Mouse (Mus musculus) bone marrow, adult 2 months (tissue): Measurements from ENCODE around the gene Ccdc9b. TPM values are rescaled to one million over a fixed set of nuclear protein-coding genes. Genes with fewer than 3 reads are reported as not detected.

Experiments used
- H3K27ac ChIP-seq: fragments of 200-500 bp; 2 replicates; pipeline ENCODE4 v1.5.1; 2012; ENCODE audit warnings: low read depth, mild to moderate bottlenecking, control low read depth, inconsistent platforms, low read length; ENCODE audit not compliant: control insufficient read depth, poor library complexity, insufficient read depth
- H3K4me1 ChIP-seq: fragments of 200-500 bp; 2 replicates; pipeline ENCODE4 v1.6.1; 2011; ENCODE audit warnings: low read length; ENCODE audit not compliant: control insufficient read depth, insufficient read depth
- H3K4me3 ChIP-seq: fragments of 200-500 bp; replicated peaks from 2 replicates; pipeline ENCODE3; 2011; ENCODE audit warnings: mild to moderate bottlenecking, low read depth, low read length, control low read depth; ENCODE audit not compliant: control insufficient read depth
- CTCF ChIP-seq: fragments of 200-500 bp; IDR thresholded peaks from 2 replicates; pipeline ENCODE4 v1.5.1; 2011; ENCODE audit warnings: low read length, control low read depth; ENCODE audit not compliant: control insufficient read depth, insufficient read depth
- POLR2A ChIP-seq: fragments of 200-500 bp; IDR thresholded peaks from 2 replicates; pipeline ENCODE4 v1.6.1; 2011; ENCODE audit warnings: low read depth, mild to moderate bottlenecking, control low read depth, low read length, borderline replicate concordance; ENCODE audit not compliant: control insufficient read depth
- WGBS: fragments of 180-500 bp; shearing (Covaris S2); methylation state at CpG from one replicate; pipeline ENCODE4 v1.1.7; 2018; 5-methylcytosine and 5-hydroxymethylcytosine counted together
- polyA plus RNA-seq: library from polyadenylated mRNA; stranded (reverse); fragments of >200 nt; gene quantifications from 2 replicates; pipeline ENCODE4 v1.2.4, GENCODE M21; 2011; ENCODE audit warnings: low replicate concordance; ENCODE audit not compliant: missing spikeins, insufficient read depth, insufficient read length

Ccdc9b gene
- polyA plus RNA-seq, 1 experiment = 3.5 TPM

DNA sequence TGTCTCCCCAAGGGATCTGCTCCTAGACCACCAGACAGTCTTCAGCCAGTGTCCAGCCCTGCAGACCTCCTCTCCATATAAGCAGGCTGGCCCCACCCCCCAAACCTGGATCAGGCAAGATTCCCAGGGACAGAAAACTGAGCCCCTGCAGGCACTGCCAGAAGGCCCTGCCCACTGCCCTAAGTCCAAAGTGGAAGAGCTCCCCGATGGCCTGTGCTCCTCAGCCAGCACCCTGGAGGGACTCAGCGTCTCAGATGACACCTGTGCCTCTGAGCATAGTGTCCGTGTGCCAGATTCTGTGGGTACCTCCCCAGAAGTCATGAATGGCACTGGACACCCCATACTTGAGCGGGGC lies 29.8 kb upstream of the Ccdc9b start:
- Histone ChIP-seq H3K4me1 (peaks cover 2% of the 10 kb centered on the region; the same call in 1 of the 2 replicates), H3K4me3 (no peak overlapping the region), H3K27ac (no peak overlapping the region)
- 84% methylated on average over 4 of the region's 4 CpGs for WGBS
- no peak for TF ChIP-seq POLR2A

DNA sequence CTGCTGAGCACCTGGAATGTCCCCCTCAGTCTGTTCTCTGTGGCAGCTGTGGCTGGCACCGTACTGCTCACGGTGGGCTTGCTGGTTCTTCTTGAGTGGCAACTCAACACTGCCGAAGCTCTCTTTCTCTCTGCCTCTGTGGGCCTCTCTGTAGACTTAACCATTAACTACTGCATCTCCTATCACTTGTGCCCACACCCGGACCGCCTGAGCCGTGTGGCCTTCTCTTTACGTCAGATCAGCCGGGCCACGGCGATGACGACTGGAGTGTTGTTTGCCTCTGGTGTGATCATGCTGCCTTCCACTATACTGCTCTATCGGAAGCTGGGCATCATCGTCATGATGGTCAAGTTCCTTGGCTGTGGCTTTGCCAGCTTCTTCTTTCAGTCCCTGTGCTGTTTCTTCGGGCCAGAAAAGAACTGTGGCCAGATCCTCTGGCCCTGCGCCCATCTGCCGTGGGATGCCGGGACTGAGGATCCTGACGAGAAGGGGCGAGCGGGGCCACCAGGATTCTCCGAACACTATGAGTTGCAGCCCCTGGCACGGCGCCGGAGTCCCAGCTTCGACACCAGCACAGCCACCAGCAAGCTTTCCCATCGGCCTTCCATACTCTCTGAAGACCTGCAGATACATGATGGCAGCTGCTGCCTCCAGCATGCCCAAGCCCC lies 29.3 kb upstream of the Ccdc9b start:
- Histone ChIP-seq H3K4me1 (peaks cover 2% of the 10 kb centered on the region; the same call in 1 of the 2 replicates), H3K27ac (no peak overlapping the region), H3K4me3 (no peak overlapping the region)
- WGBS = 93% methylated on average over 26 of the region's 26 CpGs
- TF ChIP-seq POLR2A = no peak
- no peak for TF ChIP-seq CTCF

DNA sequence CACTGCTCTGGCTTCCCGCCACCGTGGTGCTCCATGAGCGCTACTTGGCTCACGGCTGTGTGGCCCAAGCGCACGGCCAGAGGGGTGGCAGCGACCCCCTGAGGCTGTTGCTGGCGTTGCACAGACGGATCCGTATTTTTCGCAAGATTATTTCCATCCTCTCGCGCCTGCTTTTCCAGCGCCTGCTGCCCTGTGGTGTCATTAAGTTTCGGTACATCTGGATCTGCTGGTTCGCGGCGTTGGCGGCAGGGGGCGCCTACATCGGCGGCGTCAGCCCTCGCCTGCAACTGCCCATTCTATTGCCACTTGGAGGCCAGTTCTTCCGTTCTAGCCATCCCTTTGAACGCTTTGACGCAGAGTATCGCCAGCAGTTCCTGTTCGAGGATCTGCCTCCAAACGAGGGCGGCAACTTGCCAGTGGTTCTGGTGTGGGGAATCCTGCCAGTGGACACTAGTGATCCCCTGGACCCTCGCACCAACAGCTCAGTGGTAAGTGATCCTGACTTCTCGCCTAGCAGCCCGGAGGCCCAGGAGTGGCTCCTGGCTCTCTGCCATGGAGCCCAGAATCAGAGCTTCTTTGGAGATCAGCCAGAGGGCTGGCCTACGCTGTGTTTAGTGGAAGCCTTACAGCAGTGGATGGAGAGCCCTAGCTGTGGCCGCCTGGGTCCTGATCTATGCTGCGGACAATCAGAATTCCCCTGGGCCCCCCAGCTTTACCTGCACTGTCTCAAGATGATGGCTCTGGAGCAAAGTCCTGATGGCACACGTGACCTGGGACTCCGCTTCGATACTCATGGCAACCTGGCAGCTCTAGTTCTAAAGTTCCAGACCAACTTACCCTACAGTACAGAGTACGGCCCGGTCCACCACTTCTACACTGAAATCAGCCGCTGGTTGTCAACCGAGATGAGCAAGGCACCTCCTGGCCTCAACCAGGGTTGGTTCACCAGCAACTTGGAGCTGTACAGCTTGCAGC lies 28.4 kb upstream of the Ccdc9b start:
- Histone ChIP-seq H3K4me3 (no peak overlapping the region), H3K4me1 (peaks cover 2% of the 10 kb centered on the region; the same call in 1 of the 2 replicates), H3K27ac (no peak overlapping the region; the same call in 1 of the 2 replicates)
- TF ChIP-seq POLR2A (no peak), CTCF (peak; percentile 62; the same call in 1 of the 2 replicates)
- WGBS = 37% methylated on average over 44 of the region's 44 CpGs

DNA sequence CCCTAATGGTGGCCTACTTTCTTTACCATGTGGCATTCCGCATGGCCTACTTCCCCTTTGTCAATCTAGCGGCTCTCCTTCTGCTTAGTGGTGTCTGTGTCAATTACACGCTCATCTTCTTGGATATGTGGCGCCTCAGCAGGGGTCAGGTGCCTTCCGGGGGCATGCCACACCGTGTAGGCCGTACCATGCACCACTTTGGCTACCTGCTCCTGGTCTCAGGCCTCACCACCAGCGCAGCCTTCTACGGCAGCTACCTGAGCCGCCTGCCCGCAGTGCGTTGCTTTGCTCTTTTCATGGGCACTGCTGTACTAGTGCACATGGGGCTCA lies 27.7 kb upstream of the Ccdc9b start:
- no peak overlapping the region for H3K4me3 ChIP-seq
- no peak for TF ChIP-seq CTCF
- no peak for TF ChIP-seq POLR2A
- no peak overlapping the region for H3K27ac ChIP-seq
- 76% methylated on average over 12 of the region's 12 CpGs for WGBS
- H3K4me1 ChIP-seq = peaks cover 2% of the 10 kb centered on the region; the same call in 1 of the 2 replicates

DNA sequence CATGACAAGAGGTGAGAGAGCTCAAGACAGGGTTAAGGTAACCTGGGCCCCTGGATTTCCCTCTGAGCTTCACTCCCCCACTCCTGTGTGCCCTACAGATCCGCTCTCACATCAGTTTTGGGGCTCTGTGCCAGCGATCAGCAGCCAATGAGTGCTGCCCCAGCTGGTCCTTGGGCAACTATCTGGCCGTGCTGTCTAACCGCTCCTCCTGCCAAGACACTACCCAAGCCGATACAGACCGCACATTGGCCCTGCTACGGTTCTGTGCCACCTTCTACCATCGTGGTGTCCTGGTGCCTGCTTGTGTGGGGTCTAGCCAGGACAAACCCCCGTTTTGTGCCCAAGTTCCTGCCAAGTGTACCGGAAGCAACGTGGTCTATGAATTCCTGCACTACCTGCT lies 27.0 kb upstream of the Ccdc9b start:
- 74% methylated on average over 11 of the region's 11 CpGs for WGBS
- Histone ChIP-seq H3K4me1 (peaks cover 2% of the 10 kb centered on the region; the same call in 1 of the 2 replicates), H3K4me3 (no peak overlapping the region), H3K27ac (no peak overlapping the region)
- TF ChIP-seq CTCF (no peak), POLR2A (no peak)

- peaks cover 2% of the 10 kb centered on the region; the same call in 1 of the 2 replicates for H3K4me1 ChIP-seq
- H3K27ac ChIP-seq = no peak overlapping the region
- no peak for TF ChIP-seq POLR2A
- TF ChIP-seq CTCF = no peak
- 61% methylated on average over 5 of the region's 5 CpGs for WGBS
- no peak overlapping the region for H3K4me3 ChIP-seq
These were observed 24.1 kb upstream of the Ccdc9b start for GRCm38 (mm10) chr2:118786525-118786924.

DNA sequence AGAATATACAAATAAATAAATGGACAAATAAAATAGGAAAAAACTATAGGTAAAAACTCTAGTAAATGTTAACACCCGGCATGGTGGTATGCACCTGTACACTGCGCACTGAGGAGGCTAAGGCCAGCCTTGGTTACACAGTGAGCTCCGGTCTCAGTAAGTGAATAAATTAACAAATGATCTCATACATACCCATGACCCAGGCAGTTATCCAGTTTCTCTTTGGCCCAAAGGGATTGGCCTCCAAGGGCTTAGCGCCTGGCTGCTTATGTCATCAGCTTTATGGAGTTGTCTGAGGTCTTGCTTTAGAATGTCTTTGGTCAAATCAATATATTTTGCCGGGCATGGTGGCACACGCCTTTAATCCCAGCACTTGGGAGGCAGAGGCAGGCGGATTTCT lies 21.2 kb upstream of the Ccdc9b start:
- WGBS = 84% methylated on average over 7 of the region's 7 CpGs
- no peak for TF ChIP-seq CTCF
- no peak for TF ChIP-seq POLR2A
- no peaks in the 10 kb centered on the region; the same call in 1 of the 2 replicates for H3K4me1 ChIP-seq
- H3K4me3 ChIP-seq = no peak overlapping the region
- no peak overlapping the region for H3K27ac ChIP-seq

GRCm38 (mm10) chr2:118783093-118783492 lies 20.6 kb upstream of the Ccdc9b start:
- Histone ChIP-seq H3K4me3 (no peak overlapping the region), H3K4me1 (no peaks in the 10 kb centered on the region; the same call in 1 of the 2 replicates), H3K27ac (no peak overlapping the region)
- 34% methylated on average over 5 of the region's 5 CpGs for WGBS
- TF ChIP-seq CTCF (no peak), POLR2A (no peak)
